Mouse (Mus musculus) CD8-positive naive resting alpha-beta T cell, adult 2 months (primary cell): ENCODE results near the gene Tmem53.

Experiments used
- DNase-seq, 2 experiments: peaks; one replicate each; pipeline ENCODE4 v3.0.0; 2022; ENCODE audit warnings: low read depth in 2 of 2, low spot score in 2 of 2

The Tmem53 gene

DNA sequence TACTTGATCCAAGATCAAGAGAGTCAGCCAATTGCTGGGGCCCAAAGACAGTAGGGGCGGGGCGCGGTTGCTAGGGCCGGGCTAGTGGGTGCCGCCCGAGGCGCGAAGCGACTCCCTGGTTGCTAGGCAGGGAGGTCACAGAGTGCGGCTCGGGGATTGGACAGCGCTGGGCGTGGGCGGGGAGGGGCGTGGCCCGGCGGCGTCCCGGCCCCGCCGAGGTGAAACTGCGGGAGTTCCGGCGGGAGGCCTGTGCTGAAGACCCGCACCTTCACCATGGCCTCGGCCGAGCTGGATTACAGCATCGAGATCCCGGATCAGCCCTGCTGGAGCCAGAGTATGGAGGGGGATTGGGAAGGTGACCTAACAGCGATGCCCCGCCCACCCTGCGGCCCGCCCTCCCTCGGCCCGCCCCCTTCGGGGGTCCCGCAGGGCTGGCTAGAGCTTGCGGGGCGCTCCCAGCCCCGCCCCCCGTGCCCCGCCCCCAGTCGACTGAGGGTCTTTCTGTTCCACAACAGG is at the start of gene Tmem53, which contains the start of gene Armh1:
Tmem53 (plus strand) TSS at position 151 of the 516 bp plus-strand sequence.
Armh1 (minus strand) TSS at position 325 of the 516 bp plus-strand sequence.
- DNase-seq: peak; percentile 73 to 80

DNA sequence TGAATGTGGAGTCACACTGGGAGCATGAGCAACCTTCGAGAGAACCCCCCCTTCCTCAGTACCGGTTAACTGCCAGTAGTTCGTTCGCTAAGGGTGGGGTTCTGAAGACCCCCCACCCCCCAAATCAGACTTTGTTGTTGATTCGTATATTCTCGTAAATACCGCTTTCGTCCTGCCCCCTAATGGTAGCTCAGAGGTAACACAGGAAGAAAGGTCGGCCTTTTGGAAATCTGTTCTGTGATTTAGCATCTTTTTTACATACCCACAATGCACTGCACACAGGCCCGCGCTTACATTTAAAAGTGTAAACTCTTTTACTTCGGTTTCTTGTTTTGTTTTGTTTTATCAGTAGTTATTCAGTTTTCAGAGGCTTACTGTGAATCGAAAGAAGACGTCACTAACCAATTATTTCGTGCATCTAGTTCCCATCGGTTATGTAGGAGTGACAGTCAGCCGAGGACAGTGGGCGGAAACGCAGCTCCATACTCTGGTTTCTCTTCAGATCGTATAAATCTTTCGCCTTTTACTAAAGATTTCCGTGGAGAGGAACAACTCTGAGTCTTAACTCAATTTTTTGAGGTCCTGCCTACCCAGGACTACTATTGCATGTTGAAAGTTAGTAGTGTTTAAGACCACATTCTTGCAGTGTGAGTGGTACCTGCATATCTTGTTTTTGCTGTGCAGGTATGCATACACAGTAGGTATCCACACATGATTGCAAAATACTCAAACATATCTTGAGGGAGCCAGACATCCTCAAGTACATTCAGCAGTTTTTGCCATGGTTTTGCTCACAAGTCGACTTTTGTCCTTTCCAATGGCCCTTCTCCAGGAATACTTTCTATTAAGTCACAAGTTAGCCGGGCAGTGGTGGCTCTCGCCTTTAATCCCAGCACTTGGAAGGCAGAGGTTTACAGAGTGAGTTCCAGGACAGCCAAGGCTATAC is 49.4 kb upstream of the Tmem53 start:
- peak; percentile 51 to 68 for DNase-seq

DNA sequence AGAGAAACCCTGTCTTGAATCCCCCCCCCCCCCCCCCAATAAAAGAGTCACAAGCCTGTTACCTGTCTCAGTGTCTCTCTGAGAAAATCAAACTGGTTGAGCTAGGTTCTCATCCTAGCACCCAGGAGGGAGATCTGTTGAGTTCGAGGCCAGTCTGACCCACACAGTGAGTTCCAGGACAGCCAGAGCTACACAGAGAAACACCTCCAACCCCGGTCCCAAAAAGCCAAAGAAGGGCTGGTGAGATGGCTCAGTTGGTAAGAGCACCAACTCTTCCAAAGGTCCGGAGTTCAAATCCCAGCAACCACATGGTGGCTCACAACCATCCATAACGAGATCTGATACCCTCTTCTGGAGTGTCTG is 48.8 kb upstream of the Tmem53 start:
- no peak for DNase-seq

DNA sequence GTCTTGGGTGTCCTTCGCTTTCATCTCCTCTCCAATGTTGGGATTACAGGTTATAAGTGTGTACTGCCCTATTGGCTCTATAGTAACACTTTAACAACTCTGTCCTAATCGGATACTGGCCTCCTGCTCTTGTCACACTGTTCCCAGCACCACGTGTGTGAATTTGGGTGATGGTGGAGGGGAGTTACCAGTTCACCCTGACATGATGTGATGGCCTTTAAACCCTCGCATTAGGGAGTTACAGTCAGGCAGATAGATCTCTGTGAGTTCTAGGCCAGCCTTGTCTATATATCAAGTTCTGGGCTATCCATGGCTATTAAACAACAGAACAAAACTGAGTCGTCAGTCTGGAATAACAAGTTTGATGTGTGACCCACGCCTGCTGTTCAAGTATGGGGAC is 42.2 kb upstream of the Tmem53 start:
- DNase-seq: no peak

DNA sequence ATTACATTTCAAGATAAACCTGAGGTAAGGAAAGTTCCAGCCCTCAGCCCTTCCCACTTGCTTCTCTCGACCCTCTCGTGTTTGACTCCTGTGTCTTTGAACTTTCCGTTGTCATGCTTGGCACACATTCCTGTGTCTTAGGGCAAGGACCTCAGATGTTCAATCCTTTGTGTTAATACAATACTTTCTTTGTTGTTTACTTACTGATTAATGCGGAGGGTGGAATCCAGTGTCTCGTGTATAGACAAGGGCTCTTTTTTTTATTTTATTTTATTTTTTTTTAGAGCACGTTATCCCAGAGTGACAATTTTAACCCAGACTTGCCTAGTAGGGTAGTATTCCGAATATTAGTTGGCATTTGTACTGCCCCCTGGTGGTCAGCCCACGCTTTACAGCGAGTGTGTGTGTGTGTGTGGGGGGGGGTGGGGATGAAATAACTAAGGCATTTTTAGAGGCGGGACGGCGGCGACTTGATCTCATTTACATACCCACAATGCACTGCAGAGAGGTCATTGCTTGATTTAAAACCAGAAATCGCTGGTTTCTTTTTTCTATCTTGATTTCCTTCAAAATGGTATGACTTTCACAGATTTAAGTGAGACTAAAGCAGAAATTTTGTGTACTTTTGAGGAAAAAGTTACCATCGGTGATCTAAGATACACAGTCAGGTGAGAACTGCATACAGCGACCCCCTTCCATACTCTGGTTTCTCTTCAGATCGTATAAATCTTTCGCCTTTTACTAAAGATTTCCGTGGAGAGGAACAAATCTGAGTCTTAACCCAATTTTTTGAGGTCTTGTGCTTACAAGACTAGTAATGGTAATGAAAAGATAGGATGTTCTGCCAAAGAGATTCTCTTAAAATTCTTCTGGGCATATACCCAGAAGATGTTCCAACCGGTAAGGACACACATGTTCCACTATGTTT is 41.3 kb upstream of the Tmem53 start:
- peak; percentile 82 to 86 for DNase-seq

DNA sequence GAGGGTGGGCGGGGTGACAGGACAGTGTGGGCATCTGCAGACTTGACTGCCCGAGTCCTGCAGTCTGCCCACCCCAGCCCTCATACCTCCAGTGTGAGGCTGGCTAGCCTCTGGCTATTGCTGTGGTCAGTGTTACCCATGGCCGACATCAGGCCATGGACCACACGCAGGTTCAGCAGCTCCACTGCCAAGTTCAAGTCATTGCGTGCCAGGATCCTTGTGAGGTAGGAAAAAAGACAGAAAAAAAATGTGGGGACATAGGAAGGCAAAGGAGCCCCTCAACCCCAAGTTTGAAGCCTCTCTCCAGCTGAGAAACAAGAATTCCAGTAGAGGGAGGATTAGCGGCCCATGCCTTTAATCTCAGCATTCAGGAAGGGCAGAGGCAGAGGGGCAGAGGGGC is 37.5 kb upstream of the Tmem53 start:
- no peak for DNase-seq

DNA sequence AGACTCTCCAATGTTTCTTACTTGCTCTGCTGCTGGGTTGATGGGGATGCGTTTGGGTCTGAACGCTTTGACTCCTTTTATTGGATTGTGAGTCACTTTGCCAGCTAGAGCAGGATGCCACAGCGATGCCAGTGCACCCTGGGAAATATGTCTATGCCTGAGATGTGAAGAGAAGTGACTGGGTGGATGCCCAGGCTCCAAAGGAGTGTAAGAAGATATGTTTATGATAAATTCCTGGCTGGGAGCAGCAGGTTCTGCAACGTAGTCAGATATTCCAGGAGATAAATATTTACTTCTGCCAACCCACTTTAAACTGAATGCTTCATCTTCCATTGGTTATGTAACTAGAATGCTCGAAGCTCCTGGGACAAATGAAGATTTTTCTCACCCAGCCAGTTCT is 34.7 kb upstream of the Tmem53 start:
- no peak for DNase-seq

DNA sequence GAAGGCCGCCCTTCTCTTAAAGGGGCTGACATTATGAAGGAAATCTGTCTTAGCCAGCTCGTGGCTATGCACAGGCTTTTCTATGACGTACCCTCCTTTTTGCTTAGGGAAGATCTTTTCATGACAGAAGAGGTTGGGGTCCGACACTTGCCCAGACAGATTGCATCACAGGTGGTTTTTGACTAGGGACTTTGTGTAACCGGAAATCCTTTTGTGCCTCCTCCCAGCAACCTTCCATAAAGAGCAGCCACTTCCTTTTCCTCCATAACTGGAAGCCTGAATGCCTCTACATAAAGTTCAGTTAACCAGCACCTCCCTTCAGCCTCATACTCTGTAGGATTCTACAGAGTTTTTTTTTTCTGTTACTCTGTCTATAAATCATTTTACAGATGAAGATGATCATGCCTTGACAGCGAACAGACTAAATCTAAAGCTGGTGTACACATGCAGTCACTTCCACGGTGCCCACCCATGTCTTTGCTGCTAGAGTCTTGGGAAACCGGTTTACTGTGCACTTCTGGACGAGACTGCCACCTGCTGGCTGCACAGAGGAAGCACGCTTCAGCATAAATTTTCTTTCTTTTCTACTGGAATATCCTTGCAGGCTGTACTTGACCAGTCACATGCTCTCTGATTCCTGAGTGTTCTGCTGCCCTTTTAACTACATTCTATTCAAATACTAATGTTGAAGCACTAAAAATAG is 33.1 kb upstream of the Tmem53 start:
- DNase-seq: peak; percentile 41 to 51

DNA sequence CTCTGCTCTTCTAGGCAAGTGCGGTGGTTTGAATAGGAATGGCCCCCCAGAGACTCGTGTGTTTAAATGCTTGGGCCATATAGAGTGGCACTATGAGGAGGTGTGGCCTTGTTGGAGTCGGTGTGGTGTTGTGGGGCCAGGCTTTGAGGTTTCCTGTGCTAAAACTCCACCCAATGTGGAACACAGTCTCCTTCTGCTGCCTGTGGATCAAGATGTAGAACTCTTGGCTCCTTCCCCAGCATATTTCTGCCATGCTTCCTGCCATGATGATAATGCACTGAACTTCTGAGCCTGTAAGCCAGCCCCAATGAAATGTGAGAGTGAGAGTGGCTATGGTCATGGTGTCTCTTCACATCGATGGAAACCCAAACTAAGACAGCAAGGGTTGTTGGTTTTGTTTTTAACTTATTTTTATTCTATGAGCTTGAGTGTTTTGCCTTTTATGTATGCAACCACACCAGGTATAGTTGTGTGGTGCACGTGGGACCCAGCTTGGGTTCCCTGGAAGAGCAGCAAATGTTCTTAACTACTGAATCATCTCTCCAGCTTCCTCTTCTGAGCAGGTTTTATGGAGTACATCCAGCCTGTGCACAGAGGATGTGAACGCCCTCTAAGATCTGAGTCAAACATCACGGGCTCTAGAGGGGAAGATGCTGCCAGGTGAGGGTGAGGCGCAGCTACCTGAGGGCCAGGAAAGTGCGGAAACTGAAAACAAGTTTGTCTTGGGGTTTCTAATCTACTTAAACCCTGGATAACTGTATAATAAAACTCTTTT is 30.8 kb upstream of the Tmem53 start:
- DNase-seq: peak in 1 of 2 experiments; percentile 16

DNA sequence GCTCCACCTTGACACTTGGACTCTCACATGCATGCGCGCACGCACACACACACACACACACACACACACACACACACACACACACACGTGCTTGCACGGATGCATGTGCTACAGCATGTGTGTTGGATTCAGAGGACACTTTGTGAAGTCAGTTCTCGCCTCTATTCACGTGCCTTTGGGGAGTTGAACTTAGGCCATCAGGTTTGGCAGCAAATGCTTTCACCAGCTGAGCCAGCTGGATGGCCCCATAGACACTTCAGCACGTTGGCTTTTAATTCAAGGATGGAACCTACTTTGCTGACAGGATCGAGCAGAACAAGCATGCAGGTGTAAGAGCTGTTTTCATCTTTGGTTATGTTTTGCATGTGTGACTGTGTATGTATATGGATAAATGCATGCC is 29.9 kb upstream of the Tmem53 start:
- DNase-seq: no peak

DNA sequence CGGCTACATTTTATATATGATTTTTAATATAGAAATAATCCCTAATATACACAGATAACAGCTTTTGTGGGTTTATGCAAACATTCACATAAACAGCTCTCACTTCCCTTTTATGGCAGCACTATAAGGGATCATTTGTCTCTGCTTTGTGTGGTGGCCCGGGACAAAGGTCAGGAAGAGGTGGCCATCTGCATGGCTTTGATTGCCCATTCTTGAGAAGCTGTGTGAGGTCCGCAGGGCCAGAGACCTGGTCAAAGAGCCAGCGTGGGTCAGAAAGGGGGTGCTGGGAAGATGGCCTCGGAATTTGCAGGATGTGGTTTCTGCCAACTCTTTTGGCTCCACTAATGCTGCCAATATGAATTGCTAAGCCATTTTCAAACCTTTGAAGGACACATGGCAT is 28.8 kb upstream of the Tmem53 start:
- no peak for DNase-seq

DNA sequence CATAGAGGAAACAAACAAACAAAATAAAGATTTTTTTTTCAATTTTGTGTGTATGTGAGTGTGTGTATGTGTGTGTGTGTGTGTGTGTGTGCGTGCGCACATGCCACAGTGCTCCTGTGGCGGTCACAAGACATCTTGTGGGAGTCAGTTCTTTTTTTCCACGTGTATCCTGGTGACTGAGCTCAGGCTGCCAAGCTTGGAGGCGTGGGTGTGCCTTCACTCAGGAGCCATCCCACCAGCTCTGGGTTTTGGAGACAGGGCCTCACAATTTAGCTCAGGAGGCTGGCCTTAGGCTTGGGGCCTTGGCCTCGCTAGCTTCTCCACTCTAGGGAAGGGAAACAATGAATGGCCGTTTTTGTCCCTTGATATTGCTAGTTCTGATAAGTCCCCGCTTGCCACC is 27.6 kb upstream of the Tmem53 start:
- DNase-seq: no peak

DNA sequence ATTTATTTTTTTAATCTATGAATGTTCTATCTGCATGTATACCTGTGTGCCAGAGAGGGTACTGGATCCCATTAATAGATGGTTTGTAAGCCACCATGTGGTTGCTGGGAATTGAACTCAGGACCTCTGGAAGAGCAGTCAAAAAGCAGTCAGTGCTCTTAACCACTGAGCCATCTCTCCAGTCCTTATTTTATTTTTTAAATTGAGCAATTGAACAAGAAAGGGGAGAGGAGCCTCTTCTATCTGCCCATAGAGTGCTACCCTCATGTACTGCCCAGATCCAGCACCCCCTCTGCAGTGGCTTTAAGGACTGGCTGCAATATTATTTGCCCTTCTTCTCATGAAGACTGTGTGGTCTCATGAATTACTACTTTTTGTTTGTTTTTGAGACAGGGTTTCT is 26.5 kb upstream of the Tmem53 start:
- DNase-seq: no peak

DNA sequence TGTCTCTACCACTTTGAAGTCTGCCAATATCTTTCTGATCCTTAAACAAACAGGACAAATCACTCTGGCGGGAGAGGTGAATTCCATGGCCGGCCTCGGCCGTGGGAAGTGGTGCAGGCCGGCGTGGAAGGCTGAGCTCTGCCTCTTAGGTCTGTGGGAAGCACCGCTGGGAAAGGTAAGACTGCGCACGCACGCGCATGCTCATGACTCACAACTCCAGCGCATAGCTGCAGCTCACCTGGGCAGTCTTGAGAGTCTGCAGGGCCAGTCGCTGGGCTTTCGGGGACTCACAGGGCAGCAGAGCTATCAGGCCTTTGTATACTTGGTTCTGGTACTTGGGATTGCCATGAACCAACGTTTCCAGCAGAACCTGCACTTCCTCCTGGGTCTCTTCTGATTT is 22.2 kb upstream of the Tmem53 start:
- no peak for DNase-seq

DNA sequence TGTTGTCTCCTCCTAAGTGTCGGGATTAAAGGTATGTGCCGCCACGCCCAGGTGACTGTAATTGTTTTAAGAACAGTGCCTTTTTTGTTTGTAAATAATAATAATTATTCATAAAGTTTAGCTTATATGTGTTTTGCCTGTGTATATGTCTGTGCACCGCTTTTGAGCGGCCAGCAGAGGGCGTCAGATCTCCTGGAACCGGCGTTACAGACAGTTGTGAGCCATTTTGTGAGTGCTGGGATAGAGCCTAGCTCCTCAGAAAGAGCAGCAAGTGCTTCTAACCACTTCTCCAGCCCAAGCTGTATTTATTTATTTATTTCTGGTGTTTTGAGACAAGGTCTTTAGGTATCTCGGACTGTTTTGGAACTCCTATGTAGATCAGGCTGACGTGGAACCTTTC is 21.4 kb upstream of the Tmem53 start:
- no peak for DNase-seq

DNA sequence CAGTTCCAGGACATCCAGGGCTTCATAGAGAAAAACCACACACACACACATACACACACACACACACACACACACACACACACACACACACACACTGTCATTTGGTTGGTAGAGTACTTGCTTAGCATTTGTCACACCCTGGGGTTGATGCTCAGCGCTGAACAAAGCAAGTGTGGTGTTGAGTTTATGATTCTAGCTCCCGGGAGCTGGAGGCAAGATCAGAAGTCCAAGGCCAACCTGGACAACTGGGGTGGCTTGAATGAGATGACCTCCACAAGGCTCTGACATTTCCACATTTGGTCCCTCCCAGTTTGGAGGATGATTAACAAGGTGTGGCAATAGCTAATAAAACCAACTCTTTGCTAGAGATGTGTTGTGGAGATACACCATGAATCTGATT is 20.5 kb upstream of the Tmem53 start:
- no peak for DNase-seq

DNA sequence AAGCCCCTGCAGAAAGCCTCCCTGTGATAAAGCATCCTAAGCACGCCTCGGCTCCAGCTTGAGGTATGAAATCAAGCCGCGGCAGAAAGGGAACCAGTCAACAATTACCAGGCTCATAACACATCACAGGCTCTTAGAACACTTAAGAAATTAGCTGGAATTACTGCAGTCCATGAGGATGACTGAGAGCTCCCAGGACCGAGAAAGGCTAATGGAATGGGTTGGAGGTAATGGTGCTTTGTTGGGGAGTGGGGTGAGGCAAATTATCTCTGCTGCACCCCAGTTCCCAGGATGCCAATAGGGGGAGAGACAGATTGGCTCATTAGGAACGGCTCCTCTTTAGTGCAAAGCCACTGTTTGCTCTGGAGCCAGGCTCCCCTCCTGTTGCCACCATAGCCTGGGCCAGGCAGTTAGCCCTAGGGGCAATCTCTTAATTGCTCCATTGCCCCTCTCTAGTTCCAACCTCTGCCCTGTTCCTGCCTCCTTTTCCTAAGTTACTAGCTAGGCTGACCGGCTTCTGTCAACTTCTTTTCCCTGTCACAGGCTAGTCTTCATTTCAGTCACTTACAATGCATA is 17.5 kb upstream of the Tmem53 start:
- DNase-seq: no peak

DNA sequence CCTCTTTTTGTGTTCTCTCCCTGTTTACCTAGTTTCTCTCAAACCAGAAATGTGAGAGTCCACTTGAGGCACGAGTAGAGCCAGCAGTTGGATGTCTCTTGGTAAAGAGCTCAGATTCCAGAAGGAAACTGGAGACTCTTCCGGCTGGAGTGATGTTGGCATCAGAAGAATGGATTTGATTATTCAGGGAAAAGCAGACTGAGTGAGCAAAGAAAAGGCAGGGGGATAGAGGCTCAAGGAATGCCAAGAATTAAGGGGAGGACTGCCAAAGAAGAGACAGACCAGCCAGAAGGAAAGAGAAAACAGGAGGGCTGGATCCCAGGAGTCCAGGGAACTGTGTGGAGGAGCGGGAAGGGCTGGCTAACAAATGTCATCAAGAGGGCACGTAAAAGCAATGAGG is 15.9 kb upstream of the Tmem53 start:
- no peak for DNase-seq

DNA sequence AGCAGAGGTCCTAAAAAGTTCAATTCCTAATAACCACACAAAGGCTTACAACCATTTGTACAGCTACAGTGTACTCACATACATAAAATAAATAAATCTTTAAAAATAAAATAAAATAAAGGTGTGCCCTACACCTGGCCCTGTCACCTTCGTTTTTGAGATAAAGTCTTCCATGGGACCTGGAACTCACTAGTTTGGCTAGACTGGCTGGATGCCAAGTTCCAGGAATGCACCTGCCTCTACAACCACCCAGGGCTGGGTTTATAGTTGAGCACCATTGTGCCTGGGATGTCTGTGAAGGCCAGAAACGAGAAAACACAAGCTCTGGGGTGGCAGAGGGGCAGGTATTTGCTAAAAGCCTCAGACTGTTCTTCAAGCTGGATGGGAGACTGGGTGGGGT is 12.6 kb upstream of the Tmem53 start:
- no peak for DNase-seq

DNA sequence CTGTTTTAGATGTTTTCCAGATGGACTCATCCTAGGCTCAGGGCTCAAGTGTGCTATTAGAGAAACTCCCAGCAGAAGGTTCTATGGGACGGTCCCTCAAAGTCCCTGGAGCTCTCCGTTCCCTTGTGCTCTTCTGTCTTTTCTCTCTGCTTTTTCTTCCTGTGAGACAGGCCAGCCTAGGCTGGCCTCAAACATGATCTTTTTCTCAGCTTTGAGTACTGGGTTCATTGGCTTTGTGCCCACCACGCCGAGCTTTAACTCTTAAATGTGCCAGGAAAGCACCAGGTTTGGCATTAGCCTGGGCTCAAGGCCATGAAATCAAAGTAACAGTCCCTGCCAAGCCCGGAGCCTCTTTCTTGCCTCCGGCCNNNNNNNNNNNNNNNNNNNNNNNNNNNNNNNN is 10.9 kb upstream of the Tmem53 start:
- no peak for DNase-seq
